Mouse (Mus musculus): ENCODE data around the gene Gm10184.
"Not testable (repeated sequence)": the region's sequence is repeated elsewhere in the genome, so short reads cannot be mapped to it uniquely, and the experiment has no call there.

Gm10184 gene

GRCm38 (mm10) chr17:89910349-89910748, at the start of gene Gm10184:
Gm10184 (minus strand) TSS chr17:89910449.
- DNase-seq (ENCODE audit: low read depth, low spot score), result no peak

- DNase-seq (ENCODE audit: low read depth, low spot score), result no peak
These were observed 23.7 kb upstream of the Gm10184 start for GRCm38 (mm10) chr17:89933950-89934349.

GRCm38 (mm10) chr17:89907686-89908085, 2.6 kb downstream of the Gm10184 start:
- no peak for DNase-seq (ENCODE audit: low read depth, low spot score)

GRCm38 (mm10) chr17:89904701-89905100, 5.5 kb downstream of the Gm10184 start:
- not testable (repeated sequence) for DNase-seq (ENCODE audit: low read depth, low spot score)

GRCm38 (mm10) chr17:89902767-89903166, 7.5 kb downstream of the Gm10184 start:
- DNase-seq (ENCODE audit: low read depth, low spot score), result no peak

DNA sequence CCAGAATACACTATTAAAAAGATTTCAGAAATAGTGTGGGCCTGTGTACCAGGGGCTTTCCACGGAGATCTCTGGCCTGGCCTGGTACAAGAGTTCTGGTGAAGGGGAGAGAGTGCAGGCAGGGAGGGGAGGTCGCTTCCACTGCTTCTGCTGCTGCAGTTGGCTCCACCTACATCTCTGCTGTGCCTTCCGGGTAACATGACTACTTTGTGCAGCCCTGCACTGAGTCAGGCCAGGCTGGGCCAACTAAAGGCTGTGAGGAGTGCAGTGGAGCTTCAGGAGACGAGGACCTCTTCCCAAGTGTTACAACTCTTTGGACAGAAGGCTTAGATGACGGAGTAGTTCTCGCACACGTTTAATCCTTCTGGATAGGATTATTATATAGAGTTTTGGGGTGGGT, 9.6 kb downstream of the Gm10184 start:
- DNase-seq (ENCODE audit: low read depth, low spot score), result no peak

GRCm38 (mm10) chr17:89899813-89900212, 10.4 kb downstream of the Gm10184 start:
- no peak for DNase-seq (ENCODE audit: low read depth, low spot score)

GRCm38 (mm10) chr17:89864996-89865395, 45.3 kb downstream of the Gm10184 start:
- DNase-seq (ENCODE audit: low read depth, low spot score), result no peak
